Mouse (Mus musculus): ENCODE results near the gene Stk11. TPM values are rescaled to one million over a fixed set of nuclear protein-coding genes. Genes with fewer than 3 reads are reported as not detected.

Stk11 gene
- polyA plus RNA-seq, 1 experiment from 2014 or later, result 15.4 TPM

GRCm38 (mm10) chr10:80131316-80131951 is 15.8 kb downstream of the Stk11 start:
- peaks cover 6% of the 10 kb centered on the region for H3K4me1 ChIP-seq (ENCODE audit: control insufficient read depth, insufficient read depth, low read length)
- H3K4me3 ChIP-seq (ENCODE audit: low read depth, low read length), result no peak overlapping the region
- H3K36me3 ChIP-seq (ENCODE audit: control insufficient read depth, insufficient read depth, low read length), result peaks cover 50% of the 10 kb centered on the region
- WGBS, result 14% methylated on average over 55 of the region's 55 CpGs
- no peaks in the 10 kb centered on the region for H3K27me3 ChIP-seq (ENCODE audit: control insufficient read depth, insufficient read depth, low read depth, low read length)
- H3K9me3 ChIP-seq (replicated peaks; ENCODE audit: control insufficient read depth, low read length, poor library complexity, severe bottlenecking), result no peaks in the 10 kb centered on the region
- ATAC-seq, result peak; percentile 66
- H3K9ac ChIP-seq (ENCODE audit: low read depth, low read length), result peak overlapping the region; percentile 22; the same call in 1 of the 2 replicates
- 0 out of 2 replicates have a peak overlapping the region, but pooled peaks have one; percentile 1 for H3K27ac ChIP-seq (ENCODE audit: low read length)
- peak overlapping the region; percentile 13 for H3K4me2 ChIP-seq (ENCODE audit: low read length)

DNA sequence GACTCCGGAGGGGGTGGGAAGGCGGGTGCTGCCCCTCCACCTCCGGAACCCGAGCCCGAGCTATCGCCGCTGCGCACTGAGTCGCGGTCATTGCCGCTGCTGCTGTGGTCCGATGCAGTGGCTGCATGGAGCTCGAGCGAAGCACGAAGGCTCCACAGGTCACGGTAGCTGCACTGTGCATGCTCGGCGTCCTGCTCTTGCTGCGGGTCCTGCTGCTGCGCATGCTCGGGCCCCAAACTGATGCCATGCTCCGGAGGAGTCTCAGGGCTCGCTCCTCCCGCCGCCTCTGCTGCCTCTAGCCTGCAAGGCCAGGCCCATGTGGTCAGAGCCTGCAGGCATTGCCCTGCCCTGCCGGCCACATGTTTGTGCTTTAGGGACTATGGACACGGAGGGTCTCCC is 16.3 kb downstream of the Stk11 start:
- no peak overlapping the region for H3K27ac ChIP-seq (ENCODE audit: low read length)
- H3K9ac ChIP-seq (ENCODE audit: low read depth, low read length), result peak overlapping the region; percentile 22; the same call in 1 of the 2 replicates
- peaks cover 11% of the 10 kb centered on the region for H3K4me1 ChIP-seq (ENCODE audit: control insufficient read depth, insufficient read depth, low read length)
- H3K27me3 ChIP-seq (ENCODE audit: control insufficient read depth, insufficient read depth, low read depth, low read length), result no peaks in the 10 kb centered on the region
- peaks cover 51% of the 10 kb centered on the region for H3K36me3 ChIP-seq (ENCODE audit: control insufficient read depth, insufficient read depth, low read length)
- H3K4me3 ChIP-seq (ENCODE audit: low read depth, low read length), result no peak overlapping the region
- WGBS, result 22% methylated on average over 27 of the region's 27 CpGs
- peak overlapping the region; percentile 13 for H3K4me2 ChIP-seq (ENCODE audit: low read length)
- peak; percentile 29; the same call in 1 of the 2 replicates for ATAC-seq
- no peaks in the 10 kb centered on the region for H3K9me3 ChIP-seq (replicated peaks; ENCODE audit: control insufficient read depth, low read length, poor library complexity, severe bottlenecking)

- Histone ChIP-seq H3K9ac (ENCODE audit: low read depth, low read length) (0 out of 2 replicates have a peak overlapping the region, but pooled peaks have one; percentile 25), H3K27me3 (ENCODE audit: control insufficient read depth, insufficient read depth, low read depth, low read length) (no peaks in the 10 kb centered on the region), H3K4me1 (ENCODE audit: control insufficient read depth, insufficient read depth, low read length) (peaks cover 17% of the 10 kb centered on the region), H3K4me2 (ENCODE audit: low read length) (no peak overlapping the region), H3K9me3 (replicated peaks; ENCODE audit: control insufficient read depth, low read length, poor library complexity, severe bottlenecking) (no peaks in the 10 kb centered on the region), H3K36me3 (ENCODE audit: control insufficient read depth, insufficient read depth, low read length) (peaks cover 45% of the 10 kb centered on the region), H3K4me3 (ENCODE audit: low read depth, low read length) (no peak overlapping the region), H3K27ac (ENCODE audit: low read length) (no peak overlapping the region)
- 63% methylated on average over 8 of the region's 8 CpGs for WGBS
- no peak for ATAC-seq
Observed at GRCm38 (mm10) chr10:80133226-80133849, 17.7 kb downstream of the Stk11 start.

DNA sequence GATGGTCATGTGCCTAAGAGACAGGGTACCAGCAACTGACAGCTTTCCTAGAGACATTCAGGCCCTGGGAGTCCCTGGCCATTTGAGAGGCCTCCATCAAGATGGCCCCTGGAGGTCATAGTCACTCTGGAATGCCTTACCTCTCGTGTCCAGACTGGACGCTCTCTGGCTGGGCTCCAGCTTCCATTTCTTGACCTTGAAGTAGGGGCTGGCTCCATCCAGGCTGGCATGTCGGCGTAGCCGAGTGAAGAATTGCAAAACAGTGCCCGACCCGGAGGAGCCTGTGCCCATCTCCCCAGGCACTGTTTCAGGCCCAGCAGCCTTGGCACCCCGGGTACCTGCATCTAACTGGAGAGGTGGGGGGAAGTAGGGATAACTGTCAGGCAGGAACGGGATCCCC is 18.8 kb downstream of the Stk11 start:
- Histone ChIP-seq H3K4me3 (ENCODE audit: low read depth, low read length) (no peak overlapping the region), H3K9me3 (replicated peaks; ENCODE audit: control insufficient read depth, low read length, poor library complexity, severe bottlenecking) (no peaks in the 10 kb centered on the region), H3K9ac (ENCODE audit: low read depth, low read length) (no peak overlapping the region), H3K36me3 (ENCODE audit: control insufficient read depth, insufficient read depth, low read length) (peaks cover 40% of the 10 kb centered on the region), H3K27me3 (ENCODE audit: control insufficient read depth, insufficient read depth, low read depth, low read length) (no peaks in the 10 kb centered on the region), H3K27ac (ENCODE audit: low read length) (no peak overlapping the region), H3K4me1 (ENCODE audit: control insufficient read depth, insufficient read depth, low read length) (peaks cover 17% of the 10 kb centered on the region), H3K4me2 (ENCODE audit: low read length) (no peak overlapping the region)
- 90% methylated on average over 9 of the region's 9 CpGs for WGBS
- ATAC-seq, result no peak

GRCm38 (mm10) chr10:80135161-80135560 is 19.6 kb downstream of the Stk11 start:
- Histone ChIP-seq H3K9me3 (replicated peaks; ENCODE audit: control insufficient read depth, low read length, poor library complexity, severe bottlenecking) (no peaks in the 10 kb centered on the region), H3K4me1 (ENCODE audit: control insufficient read depth, insufficient read depth, low read length) (peaks cover 17% of the 10 kb centered on the region), H3K27me3 (ENCODE audit: control insufficient read depth, insufficient read depth, low read depth, low read length) (no peaks in the 10 kb centered on the region), H3K4me3 (ENCODE audit: low read depth, low read length) (no peak overlapping the region), H3K4me2 (ENCODE audit: low read length) (no peak overlapping the region), H3K27ac (ENCODE audit: low read length) (no peak overlapping the region), H3K9ac (ENCODE audit: low read depth, low read length) (no peak overlapping the region), H3K36me3 (ENCODE audit: control insufficient read depth, insufficient read depth, low read length) (peaks cover 37% of the 10 kb centered on the region)
- ATAC-seq, result no peak
- 90% methylated on average over 10 of the region's 10 CpGs for WGBS

GRCm38 (mm10) chr10:80135641-80136040 is 20.0 kb downstream of the Stk11 start:
- peaks cover 18% of the 10 kb centered on the region for H3K4me1 ChIP-seq (ENCODE audit: control insufficient read depth, insufficient read depth, low read length)
- 93% methylated on average over 1 of the region's 1 CpGs for WGBS
- no peaks in the 10 kb centered on the region for H3K27me3 ChIP-seq (ENCODE audit: control insufficient read depth, insufficient read depth, low read depth, low read length)
- peaks cover 37% of the 10 kb centered on the region for H3K36me3 ChIP-seq (ENCODE audit: control insufficient read depth, insufficient read depth, low read length)
- no peak overlapping the region for H3K4me3 ChIP-seq (ENCODE audit: low read depth, low read length)
- H3K27ac ChIP-seq (ENCODE audit: low read length), result no peak overlapping the region
- H3K9me3 ChIP-seq (replicated peaks; ENCODE audit: control insufficient read depth, low read length, poor library complexity, severe bottlenecking), result no peaks in the 10 kb centered on the region
- ATAC-seq, result no peak
- H3K4me2 ChIP-seq (ENCODE audit: low read length), result no peak overlapping the region
- no peak overlapping the region; the same call in 1 of the 2 replicates for H3K9ac ChIP-seq (ENCODE audit: low read depth, low read length)

DNA sequence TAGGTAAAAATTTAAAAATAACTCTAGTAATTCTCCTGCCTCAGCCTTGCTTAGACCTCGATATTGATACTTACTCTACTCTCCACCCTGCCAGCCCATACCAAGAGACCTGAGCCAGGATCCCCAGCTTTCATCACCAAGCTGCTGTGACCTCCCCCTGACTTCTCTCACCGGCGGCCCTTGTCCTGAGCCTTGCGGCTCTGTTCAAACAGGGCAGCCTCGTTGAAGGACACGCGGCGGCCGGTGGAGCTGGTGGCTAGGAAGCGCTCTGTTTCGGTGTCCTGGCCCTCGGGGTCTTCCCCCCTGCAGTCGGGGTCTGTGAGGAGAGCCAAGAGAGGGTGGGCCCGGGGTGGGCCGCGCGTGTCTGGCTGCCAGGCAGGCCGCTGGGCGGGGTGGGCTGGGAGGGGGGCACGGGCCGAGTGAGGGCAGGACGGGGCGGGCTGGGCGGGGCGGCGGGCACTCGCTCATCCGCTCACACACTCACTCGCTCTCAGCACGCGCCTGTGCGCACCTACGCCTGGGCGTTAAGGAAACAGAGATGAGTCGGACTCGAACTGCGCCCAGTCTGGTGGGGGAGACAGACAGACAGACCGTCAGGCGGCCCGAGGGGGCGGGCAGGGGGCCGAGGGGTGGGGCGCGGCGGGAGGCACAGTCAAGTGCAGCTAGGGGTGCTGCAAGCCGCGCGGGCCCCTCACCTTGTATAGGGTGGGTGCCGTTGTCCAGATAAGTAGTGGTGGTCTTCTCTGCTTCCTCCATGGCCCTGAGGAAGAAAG is 20.8 kb downstream of the Stk11 start:
- 12% methylated on average over 38 of the region's 49 CpGs for WGBS
- peak overlapping the region; percentile 94 for H3K9ac ChIP-seq (ENCODE audit: low read depth, low read length)
- H3K9me3 ChIP-seq (replicated peaks; ENCODE audit: control insufficient read depth, low read length, poor library complexity, severe bottlenecking), result no peaks in the 10 kb centered on the region
- peak overlapping the region; percentile 96 for H3K27ac ChIP-seq (ENCODE audit: low read length)
- H3K4me3 ChIP-seq (ENCODE audit: low read depth, low read length), result peak overlapping the region; percentile 70
- no peak for ATAC-seq
- peak overlapping the region; percentile 86 for H3K4me2 ChIP-seq (ENCODE audit: low read length)
- H3K36me3 ChIP-seq (ENCODE audit: control insufficient read depth, insufficient read depth, low read length), result peaks cover 37% of the 10 kb centered on the region
- H3K4me1 ChIP-seq (ENCODE audit: control insufficient read depth, insufficient read depth, low read length), result peaks cover 22% of the 10 kb centered on the region
- H3K27me3 ChIP-seq (ENCODE audit: control insufficient read depth, insufficient read depth, low read depth, low read length), result no peaks in the 10 kb centered on the region

- WGBS, result 4% methylated on average over 28 of the region's 29 CpGs
- Histone ChIP-seq H3K9ac (ENCODE audit: low read depth, low read length) (peak overlapping the region; percentile 94), H3K27ac (ENCODE audit: low read length) (peak overlapping the region; percentile 96), H3K9me3 (replicated peaks; ENCODE audit: control insufficient read depth, low read length, poor library complexity, severe bottlenecking) (no peaks in the 10 kb centered on the region), H3K36me3 (ENCODE audit: control insufficient read depth, insufficient read depth, low read length) (peaks cover 33% of the 10 kb centered on the region), H3K27me3 (ENCODE audit: control insufficient read depth, insufficient read depth, low read depth, low read length) (no peaks in the 10 kb centered on the region), H3K4me1 (ENCODE audit: control insufficient read depth, insufficient read depth, low read length) (peaks cover 22% of the 10 kb centered on the region), H3K4me2 (ENCODE audit: low read length) (peak overlapping the region; percentile 86), H3K4me3 (ENCODE audit: low read depth, low read length) (peak overlapping the region; percentile 70)
- no peak for ATAC-seq
Observed at GRCm38 (mm10) chr10:80136952-80137625, 21.5 kb downstream of the Stk11 start.
